Mouse (Mus musculus) embryonic facial prominence, embryonic 13.5 days (tissue): ENCODE data around the gene Uqcrc1. TPM values are rescaled to one million over a fixed set of nuclear protein-coding genes. Genes with fewer than 3 reads are reported as not detected.

Experiments used
- ATAC-seq: fragments of 200-750 bp; cut with Nextera tagmentation; 2 replicates; pipeline ENCODE4 v1.8.0; 2017; ENCODE audit warnings: low read depth; ENCODE audit not compliant: insufficient number of reproducible peaks, insufficient read depth, low FRiP score, low TSS enrichment
- H3K27ac ChIP-seq: fragments of 300-500 bp; sonication (generic); 2 replicates; pipeline ENCODE4 v1.5.1; 2015; ENCODE audit warnings: moderate library complexity, mild to moderate bottlenecking, inconsistent platforms
- H3K27me3 ChIP-seq: fragments of 300-500 bp; sonication (generic); 2 replicates; pipeline ENCODE4 v1.6.1; 2015; ENCODE audit warnings: mild to moderate bottlenecking, inconsistent platforms
- H3K36me3 ChIP-seq: fragments of 300-500 bp; sonication (generic); 2 replicates; pipeline ENCODE4 v1.6.1; 2015; ENCODE audit warnings: mild to moderate bottlenecking, inconsistent platforms
- H3K4me1 ChIP-seq: fragments of 300-500 bp; sonication (generic); 2 replicates; pipeline ENCODE4 v1.6.1; 2015; ENCODE audit warnings: inconsistent platforms
- H3K4me2 ChIP-seq: fragments of 300-500 bp; sonication (generic); 2 replicates; pipeline ENCODE4 v1.6.1; 2015; ENCODE audit warnings: moderate library complexity, mild to moderate bottlenecking, inconsistent platforms
- H3K4me3 ChIP-seq: fragments of 300-500 bp; sonication (generic); 2 replicates; pipeline ENCODE4 v1.5.1; 2015; ENCODE audit warnings: mild to moderate bottlenecking, inconsistent platforms
- H3K9ac ChIP-seq: fragments of 300-500 bp; sonication (generic); 2 replicates; pipeline ENCODE4 v1.6.1; 2015; ENCODE audit warnings: mild to moderate bottlenecking, inconsistent platforms
- H3K9me3 ChIP-seq: fragments of 300-500 bp; sonication (generic); 2 replicates; pipeline ENCODE4 v1.6.1; 2016; ENCODE audit warnings: inconsistent platforms
- WGBS: fragments of 180-500 bp; shearing (Covaris S2); methylation state at CpG from one replicate; pipeline ENCODE4 v1.1.7; 2015; ENCODE audit warnings: mixed read lengths; 5-methylcytosine and 5-hydroxymethylcytosine counted together
- polyA plus RNA-seq: library from polyadenylated mRNA; unstranded; fragments of >200 nt; fragmentation: Nextera tagmentation; extraction: Ambion mirVana; gene quantifications from 2 replicates; pipeline ENCODE4 v1.2.1, GENCODE M21; 2015

Gene Uqcrc1
- polyA plus RNA-seq, 1 experiment from 2014 or later: 457 TPM

DNA sequence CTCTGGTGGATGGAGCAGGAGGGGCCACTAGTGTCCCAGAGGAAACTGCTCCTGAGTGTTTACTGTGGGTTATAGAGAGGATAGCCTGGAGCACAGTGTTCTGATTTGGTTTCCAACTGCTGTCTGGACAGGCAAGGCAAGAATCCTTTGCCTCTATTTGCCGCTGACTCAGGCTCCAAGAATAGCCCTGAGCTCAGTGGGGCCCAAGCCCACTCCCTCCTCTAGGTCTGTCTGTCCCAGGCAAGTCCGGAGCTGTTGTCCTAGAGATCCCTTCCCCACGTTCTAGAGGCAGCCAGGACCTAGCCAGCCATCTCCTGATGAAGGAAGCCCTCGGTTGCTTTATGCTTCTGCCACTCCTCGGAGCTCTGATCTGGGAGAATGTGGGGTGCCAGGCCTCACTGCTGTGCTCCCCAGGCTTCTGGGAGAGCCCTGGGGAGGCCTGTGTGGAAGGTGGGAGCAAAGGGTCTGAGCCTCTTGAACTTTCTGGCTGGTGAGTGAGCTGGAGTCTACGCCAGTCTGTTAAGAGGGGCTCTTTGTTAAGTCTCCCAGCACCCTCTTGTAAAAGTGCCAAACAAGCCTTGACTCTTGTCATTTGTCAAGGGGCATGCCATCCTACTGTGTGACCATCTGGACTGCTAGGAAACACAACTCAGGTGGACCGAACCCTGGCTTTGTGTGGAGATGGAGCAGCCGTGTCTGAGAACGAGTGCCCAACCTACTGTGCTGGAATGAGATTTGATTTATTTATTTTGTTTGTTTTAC, 13.7 kb downstream of the Uqcrc1 start:
- WGBS: 61% methylated on average over 9 of the region's 9 CpGs
- H3K27ac ChIP-seq: peak overlapping the region; percentile 98
- H3K4me2 ChIP-seq: peak overlapping the region; percentile 33
- no peak overlapping the region for H3K4me3 ChIP-seq
- H3K36me3 ChIP-seq: peaks cover 63% of the 10 kb centered on the region
- peaks cover 64% of the 10 kb centered on the region for H3K4me1 ChIP-seq
- ATAC-seq: no peak
- H3K9ac ChIP-seq: peak overlapping the region; percentile 52
- no peaks in the 10 kb centered on the region for H3K9me3 ChIP-seq
- peaks cover 11% of the 10 kb centered on the region for H3K27me3 ChIP-seq

DNA sequence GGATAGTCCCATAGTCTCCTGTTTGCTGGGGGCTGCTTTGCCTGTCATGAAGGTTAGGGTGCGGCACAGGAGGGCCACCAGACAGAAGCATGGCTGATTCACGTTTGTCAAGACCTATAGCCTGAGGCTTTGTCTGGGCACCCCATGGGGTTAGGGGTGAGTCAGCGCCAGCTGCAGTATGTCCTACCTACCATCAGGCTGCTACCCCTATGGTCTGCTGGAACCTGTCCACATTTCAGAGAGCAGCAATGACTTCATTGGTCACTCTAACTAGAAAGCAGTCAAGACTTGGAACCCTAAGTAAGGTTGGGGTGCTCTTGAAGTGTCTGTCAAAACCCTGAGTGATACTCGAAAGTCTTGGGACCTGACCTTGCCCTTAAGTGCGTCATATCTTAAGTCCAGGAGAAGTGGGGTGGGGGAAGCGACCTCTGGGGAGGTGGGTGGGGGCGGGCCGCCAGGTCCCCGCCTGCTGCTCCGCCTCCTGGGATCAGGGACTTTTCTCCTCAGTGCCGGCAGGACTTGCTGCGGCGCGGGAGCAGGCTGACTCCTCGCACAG, 16.7 kb downstream of the Uqcrc1 start, which contains the start of gene Col7a1:
Gene Col7a1, plus strand, starts transcription at position 506 of the 556 bp plus-strand sequence.
- peaks cover 11% of the 10 kb centered on the region for H3K27me3 ChIP-seq
- peak within 1 kb of the TSS; percentile 44; the same call in 1 of the 2 replicates for H3K27ac ChIP-seq
- H3K9ac ChIP-seq: peak within 1 kb of the TSS; percentile 68
- H3K4me1 ChIP-seq: peaks cover 56% of the 10 kb centered on the region
- peak within 1 kb of the TSS; percentile 59 for H3K4me2 ChIP-seq
- H3K4me3 ChIP-seq: peak within 1 kb of the TSS; percentile 41
- no peaks in the 10 kb centered on the region for H3K9me3 ChIP-seq
- H3K36me3 ChIP-seq: peaks cover 33% of the 10 kb centered on the region
- 7% methylated on average over 15 of the region's 15 CpGs for WGBS
- no peak for ATAC-seq

DNA sequence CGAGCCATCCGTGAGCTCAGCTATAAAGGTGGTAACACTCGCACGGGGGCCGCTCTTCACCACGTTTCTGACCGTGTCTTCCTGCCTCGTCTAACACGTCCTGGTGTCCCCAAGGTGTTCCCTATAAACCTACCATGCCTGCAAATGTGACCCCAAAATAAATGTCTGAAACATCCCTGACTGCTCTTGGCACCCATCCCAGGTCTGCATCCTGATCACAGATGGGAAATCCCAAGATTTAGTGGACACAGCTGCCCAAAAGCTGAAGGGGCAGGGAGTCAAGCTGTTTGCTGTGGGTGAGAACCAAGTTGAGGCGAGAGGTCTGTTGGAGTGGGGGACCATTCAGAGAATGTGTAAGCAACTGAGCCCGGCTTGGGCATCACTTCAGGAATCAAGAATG, 18.8 kb downstream of the Uqcrc1 start:
- H3K4me2 ChIP-seq: no peak overlapping the region

DNA sequence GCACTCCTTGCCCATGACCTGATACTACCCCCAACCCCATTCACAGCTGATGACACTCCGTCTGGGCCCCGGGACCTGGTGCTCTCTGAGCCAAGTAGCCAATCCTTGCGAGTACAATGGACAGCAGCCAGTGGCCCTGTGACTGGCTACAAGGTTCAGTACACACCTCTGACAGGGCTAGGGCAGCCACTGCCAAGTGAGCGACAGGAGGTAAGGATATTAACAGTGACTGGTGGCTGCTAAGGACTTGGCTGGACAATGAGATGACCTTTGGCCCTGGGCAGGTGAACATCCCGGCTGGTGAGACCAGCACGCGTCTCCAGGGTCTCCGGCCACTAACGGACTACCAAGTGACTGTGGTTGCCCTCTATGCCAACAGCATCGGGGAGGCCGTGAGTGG, 19.4 kb downstream of the Uqcrc1 start:
- Histone ChIP-seq H3K9me3 (no peaks in the 10 kb centered on the region), H3K4me3 (no peak overlapping the region), H3K27me3 (peaks cover 11% of the 10 kb centered on the region), H3K4me2 (no peak overlapping the region), H3K27ac (no peak overlapping the region), H3K36me3 (peaks cover 13% of the 10 kb centered on the region), H3K4me1 (peaks cover 31% of the 10 kb centered on the region), H3K9ac (no peak overlapping the region)
- WGBS: 92% methylated on average over 11 of the region's 11 CpGs
- no peak for ATAC-seq

More for the DNA sequence above, 18.8 kb downstream of the Uqcrc1 start:
- H3K9ac ChIP-seq: no peak overlapping the region
- no peaks in the 10 kb centered on the region for H3K9me3 ChIP-seq
- H3K27me3 ChIP-seq: peaks cover 11% of the 10 kb centered on the region
- H3K27ac ChIP-seq: no peak overlapping the region
- H3K4me1 ChIP-seq: peaks cover 36% of the 10 kb centered on the region
- 88% methylated on average over 11 of the region's 11 CpGs for WGBS
- ATAC-seq: no peak
- no peak overlapping the region for H3K4me3 ChIP-seq
- peaks cover 16% of the 10 kb centered on the region for H3K36me3 ChIP-seq

DNA sequence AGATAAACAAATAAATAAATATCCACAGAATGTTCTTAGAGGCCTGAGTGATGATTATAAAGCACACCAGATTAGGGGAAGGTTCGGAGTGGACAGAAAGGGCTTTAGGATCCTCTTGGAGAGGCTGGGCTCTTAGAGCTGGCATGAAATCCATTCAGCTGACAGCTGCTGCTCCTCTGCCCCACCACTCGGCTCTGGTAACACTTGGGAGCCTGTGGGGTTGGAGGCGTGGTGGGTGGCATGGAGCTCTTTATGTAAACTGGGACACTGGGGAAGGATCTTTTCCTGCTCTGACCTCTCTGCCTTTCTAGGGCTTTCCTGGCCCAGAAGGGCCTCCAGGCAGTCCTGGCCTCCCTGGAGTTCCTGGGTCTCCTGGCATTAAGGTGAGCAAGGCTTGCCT, 27.1 kb downstream of the Uqcrc1 start:
- H3K9ac ChIP-seq: no peak overlapping the region
- H3K36me3 ChIP-seq: peaks cover 62% of the 10 kb centered on the region
- WGBS: 72% methylated on average over 3 of the region's 3 CpGs
- no peaks in the 10 kb centered on the region for H3K9me3 ChIP-seq
- no peak overlapping the region for H3K4me2 ChIP-seq
- no peak overlapping the region for H3K27ac ChIP-seq
- no peaks in the 10 kb centered on the region for H3K27me3 ChIP-seq
- no peak for ATAC-seq
- H3K4me1 ChIP-seq: no peaks in the 10 kb centered on the region
- no peak overlapping the region for H3K4me3 ChIP-seq

DNA sequence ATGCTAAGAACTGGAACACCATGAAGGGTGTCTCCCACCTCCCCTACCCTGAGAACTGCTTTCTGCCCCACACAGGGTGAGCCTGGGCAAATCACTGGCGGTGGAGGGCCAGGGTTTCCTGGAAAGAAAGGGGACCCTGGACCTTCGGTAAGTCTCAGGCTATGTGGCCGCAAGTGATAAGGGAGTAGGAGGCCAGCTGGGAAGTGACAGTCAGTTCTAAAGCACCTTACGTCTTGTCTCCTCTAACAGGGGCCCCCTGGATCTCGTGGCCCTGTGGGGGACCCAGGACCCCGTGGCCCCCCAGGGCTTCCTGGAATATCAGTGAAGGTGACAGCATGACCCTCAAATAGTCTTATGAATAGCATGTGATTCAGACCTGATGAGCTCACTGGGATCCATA, 27.9 kb downstream of the Uqcrc1 start:
- no peak overlapping the region for H3K4me2 ChIP-seq
- no peak overlapping the region for H3K4me3 ChIP-seq
- H3K27me3 ChIP-seq: no peaks in the 10 kb centered on the region
- no peak overlapping the region for H3K27ac ChIP-seq
- 83% methylated on average over 6 of the region's 6 CpGs for WGBS
- H3K9me3 ChIP-seq: no peaks in the 10 kb centered on the region
- H3K36me3 ChIP-seq: peaks cover 69% of the 10 kb centered on the region
- ATAC-seq: no peak
- no peak overlapping the region for H3K9ac ChIP-seq
- H3K4me1 ChIP-seq: no peaks in the 10 kb centered on the region

DNA sequence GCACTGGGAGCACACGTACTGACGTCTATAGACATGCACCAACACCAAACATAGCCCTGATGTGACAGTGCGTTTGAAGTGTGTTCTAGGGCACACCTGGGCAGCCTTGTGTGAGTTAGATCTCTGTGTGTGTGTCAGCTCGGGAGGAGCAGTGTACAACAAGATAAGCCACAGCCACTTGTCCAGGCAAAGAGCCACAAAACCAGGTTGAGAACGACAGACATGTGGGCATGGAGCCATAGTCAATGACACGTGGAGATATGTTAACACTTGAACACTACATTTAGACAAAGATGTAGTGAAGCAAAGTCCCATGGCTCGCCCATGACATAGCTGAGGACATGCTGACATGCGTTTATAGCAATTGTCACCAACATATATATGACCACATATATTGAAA, 34.2 kb downstream of the Uqcrc1 start:
- H3K27ac ChIP-seq: no peak overlapping the region
- no peaks in the 10 kb centered on the region for H3K27me3 ChIP-seq
- no peak overlapping the region for H3K4me3 ChIP-seq
- 85% methylated on average over 8 of the region's 8 CpGs for WGBS
- no peaks in the 10 kb centered on the region for H3K9me3 ChIP-seq
- no peak overlapping the region for H3K4me2 ChIP-seq
- no peaks in the 10 kb centered on the region for H3K4me1 ChIP-seq
- no peak overlapping the region for H3K9ac ChIP-seq
- H3K36me3 ChIP-seq: peaks cover 68% of the 10 kb centered on the region
- ATAC-seq: no peak

DNA sequence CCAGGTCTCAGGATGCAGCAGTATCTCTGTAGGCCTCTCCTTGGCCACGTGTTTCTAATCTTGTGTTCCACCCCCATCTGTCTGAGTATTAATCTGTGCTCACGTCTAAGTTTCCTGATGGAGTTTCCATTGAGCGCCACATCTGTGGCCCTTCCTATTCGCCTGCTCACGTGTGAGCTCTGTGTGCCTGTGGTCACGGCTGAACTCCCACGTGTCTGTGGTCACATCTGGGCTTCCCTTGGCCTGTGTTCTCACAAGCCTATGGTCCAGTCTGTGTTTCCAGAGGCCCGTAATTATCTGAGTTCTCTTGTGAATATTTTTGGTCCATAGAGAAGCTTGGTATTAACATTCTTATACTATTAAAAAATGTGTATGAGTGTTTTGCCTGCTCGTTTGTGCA, 40.0 kb downstream of the Uqcrc1 start:
- Histone ChIP-seq H3K4me2 (no peak overlapping the region), H3K36me3 (peaks cover 64% of the 10 kb centered on the region), H3K9ac (no peak overlapping the region), H3K9me3 (no peaks in the 10 kb centered on the region), H3K27me3 (no peaks in the 10 kb centered on the region), H3K27ac (no peak overlapping the region), H3K4me1 (no peaks in the 10 kb centered on the region), H3K4me3 (no peak overlapping the region)
- 73% methylated on average over 9 of the region's 9 CpGs for WGBS
- no peak for ATAC-seq

DNA sequence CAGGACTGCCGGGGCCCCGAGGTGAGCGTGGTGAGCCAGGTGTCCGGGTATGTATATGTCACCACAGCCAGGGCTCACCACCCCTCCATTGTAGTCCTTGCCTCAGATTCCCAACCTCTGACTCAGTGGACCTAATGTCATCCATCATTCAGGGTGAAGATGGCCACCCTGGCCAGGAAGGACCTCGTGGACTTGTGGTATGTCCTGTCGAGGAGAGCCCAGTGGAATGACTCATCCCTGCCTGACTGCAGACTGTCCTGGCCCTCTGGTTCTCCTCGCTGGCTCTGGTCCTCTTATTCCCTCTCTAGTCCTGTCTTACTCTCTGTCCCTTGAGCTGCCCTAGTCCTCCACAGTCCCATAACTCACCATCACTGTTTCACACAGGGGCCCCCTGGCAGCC, 41.5 kb downstream of the Uqcrc1 start:
- no peaks in the 10 kb centered on the region for H3K4me1 ChIP-seq
- no peak overlapping the region for H3K9ac ChIP-seq
- WGBS: 82% methylated on average over 7 of the region's 7 CpGs
- H3K4me2 ChIP-seq: no peak overlapping the region
- H3K4me3 ChIP-seq: no peak overlapping the region
- H3K36me3 ChIP-seq: peaks cover 65% of the 10 kb centered on the region
- ATAC-seq: no peak
- no peak overlapping the region for H3K27ac ChIP-seq
- no peaks in the 10 kb centered on the region for H3K9me3 ChIP-seq
- no peaks in the 10 kb centered on the region for H3K27me3 ChIP-seq

DNA sequence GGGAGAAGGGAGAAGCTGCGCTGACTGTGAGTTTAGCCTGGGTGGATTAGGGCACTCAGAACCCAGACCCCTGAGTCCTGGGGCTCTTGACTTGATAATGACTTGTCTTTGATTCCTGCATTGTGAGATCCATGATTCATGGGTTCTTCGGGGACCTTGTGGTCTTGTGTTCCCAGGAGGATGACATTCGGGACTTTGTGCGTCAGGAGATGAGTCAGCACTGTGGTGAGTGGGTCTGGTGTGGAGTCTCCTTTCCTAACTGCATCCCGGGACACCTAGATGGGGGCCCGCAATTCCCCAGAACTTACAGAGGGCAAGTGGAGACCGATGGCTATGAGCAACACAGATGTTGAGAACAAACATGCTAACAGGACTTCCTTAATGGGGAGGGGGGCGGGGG, 46.1 kb downstream of the Uqcrc1 start:
- H3K36me3 ChIP-seq: peaks cover 45% of the 10 kb centered on the region
- H3K4me3 ChIP-seq: no peak overlapping the region
- H3K4me1 ChIP-seq: peaks cover 2% of the 10 kb centered on the region
- no peak overlapping the region for H3K27ac ChIP-seq
- H3K27me3 ChIP-seq: no peaks in the 10 kb centered on the region
- ATAC-seq: no peak
- H3K9me3 ChIP-seq: no peaks in the 10 kb centered on the region
- H3K4me2 ChIP-seq: no peak overlapping the region
- WGBS: 83% methylated on average over 8 of the region's 8 CpGs
- no peak overlapping the region for H3K9ac ChIP-seq

DNA sequence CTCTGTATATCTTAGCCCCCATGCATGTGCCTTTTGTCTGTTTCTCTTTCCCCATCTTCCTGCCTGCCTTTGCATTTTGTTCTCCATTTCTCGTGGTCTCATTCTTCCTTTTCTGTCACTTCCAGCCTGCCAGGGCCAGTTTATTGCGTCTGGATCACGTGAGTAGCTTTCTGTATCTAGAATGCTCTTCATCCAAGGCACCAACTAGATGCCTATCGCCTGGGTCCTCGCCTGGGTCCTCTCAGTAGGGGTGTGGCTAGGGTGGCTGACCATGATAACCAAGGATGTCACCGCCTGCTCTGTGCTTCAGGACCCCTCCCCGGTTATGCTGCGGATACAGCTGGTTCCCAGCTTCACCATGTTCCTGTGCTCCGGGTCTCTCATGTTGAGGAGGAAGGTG, 46.8 kb downstream of the Uqcrc1 start:
- Histone ChIP-seq H3K4me3 (no peak overlapping the region), H3K4me1 (peaks cover 9% of the 10 kb centered on the region), H3K27ac (no peak overlapping the region), H3K36me3 (peaks cover 39% of the 10 kb centered on the region), H3K4me2 (no peak overlapping the region), H3K27me3 (no peaks in the 10 kb centered on the region), H3K9me3 (no peaks in the 10 kb centered on the region), H3K9ac (no peak overlapping the region)
- 81% methylated on average over 9 of the region's 9 CpGs for WGBS
- ATAC-seq: no peak

DNA sequence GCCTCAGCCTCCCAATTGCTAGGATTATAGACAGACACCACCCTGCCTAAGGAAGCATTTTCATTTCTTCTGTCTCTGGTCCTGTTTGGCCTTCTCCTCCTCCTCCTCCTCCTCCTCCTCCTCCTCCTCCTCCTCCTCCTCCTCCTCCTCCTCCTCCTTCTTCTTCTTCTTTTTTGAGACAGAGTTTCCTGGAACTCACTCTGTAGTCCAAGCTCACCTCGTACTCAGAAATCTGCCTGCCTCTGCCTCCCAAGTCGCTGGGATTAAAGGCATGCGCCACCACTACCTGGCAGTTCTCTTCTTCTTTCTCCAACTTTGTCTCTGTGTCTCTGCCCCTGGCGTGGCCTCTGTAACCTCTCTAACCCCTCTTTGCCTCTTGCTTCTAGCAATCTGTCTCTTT, 49.3 kb downstream of the Uqcrc1 start, which contains the start of gene Ucn2:
Gene Ucn2, plus strand, starts transcription at position 301 of the 400 bp plus-strand sequence.
- Histone ChIP-seq H3K4me1 (peaks cover 33% of the 10 kb centered on the region), H3K4me3 (no peak within 1 kb of the TSS), H3K9me3 (no peaks in the 10 kb centered on the region), H3K36me3 (peaks cover 23% of the 10 kb centered on the region), H3K27ac (no peak within 1 kb of the TSS), H3K9ac (no peak within 1 kb of the TSS), H3K27me3 (no peaks in the 10 kb centered on the region), H3K4me2 (no peak within 1 kb of the TSS)
- 82% methylated on average over 3 of the region's 4 CpGs for WGBS
- no peak for ATAC-seq
